8 mouse cellular contexts compared by ENCODE assay signal in the genomic region with DNA sequence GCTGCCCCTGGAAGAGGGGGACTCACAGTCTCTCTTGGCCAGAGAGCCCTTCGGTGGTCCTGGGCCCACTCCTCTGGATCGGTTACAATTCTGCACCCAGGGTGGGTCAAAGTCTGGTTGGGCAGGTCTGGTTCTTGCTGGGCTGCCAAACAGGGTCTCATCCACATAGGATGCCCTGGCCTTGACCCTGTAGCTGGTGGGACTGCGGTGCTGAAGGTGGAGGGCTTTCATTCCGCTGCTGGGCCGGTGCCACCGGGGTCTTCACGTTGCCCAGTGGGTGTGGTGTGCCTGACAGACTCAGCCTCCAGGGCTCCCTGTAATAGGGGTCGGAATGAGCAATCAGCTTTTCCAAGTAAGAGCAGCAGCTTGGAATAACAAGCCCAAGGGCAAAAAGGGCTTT. TPM values are rescaled to one million over a fixed set of nuclear protein-coding genes. Genes with fewer than 3 reads are reported as not detected.
DNase-seq lines count a peak whose midpoint lies in the region; ATAC-seq and TF ChIP-seq lines count a peak whose summit lies in the region.

No protein-coding gene starts in this region.

- H3K36me3 ChIP-seq in forebrain, embryonic 12.5 days (replicated peaks): peaks cover 19% of the 10 kb centered on the region
- H3K36me3 ChIP-seq in liver, embryonic 13.5 days: peaks cover 23% of the 10 kb centered on the region

- peak overlapping the region; percentile 53 for H3K9ac ChIP-seq in forebrain, embryonic 12.5 days
- peak overlapping the region; percentile 75 for H3K9ac ChIP-seq in liver, embryonic 13.5 days

- 67% methylated on average over 8 of the region's 8 CpGs for WGBS in forebrain, embryonic 12.5 days
- 64% methylated on average over 8 of the region's 8 CpGs for WGBS in liver, embryonic 13.5 days (ENCODE audit: insufficient replicate concordance)

- H3K4me1 ChIP-seq in forebrain, embryonic 12.5 days: peaks cover 24% of the 10 kb centered on the region
- peaks cover 33% of the 10 kb centered on the region for H3K4me1 ChIP-seq in liver, embryonic 13.5 days (replicated peaks)

- DNase-seq in gastrocnemius, adult 2 months: no peak
- DNase-seq in gastrocnemius, postnatal 10 days: no peak
- DNase-seq in 3T3-L1 (ENCODE audit: low read depth, low spot score): peak; percentile 37
- no peak for DNase-seq in liver, embryonic 13.5 days
- no peak for DNase-seq in spleen, postnatal 36 days (ENCODE audit: low spot score in 2 of 2)
- no peak for DNase-seq in thymus, adult 18-20 months
- no peak for DNase-seq in right cerebral cortex, postnatal 14 days

- no peaks in the 10 kb centered on the region for H3K27me3 ChIP-seq in forebrain, embryonic 12.5 days
- H3K27me3 ChIP-seq in liver, embryonic 13.5 days: no peaks in the 10 kb centered on the region

- intact Hi-C loops in gastrocnemius, adult 2 months (cut with DNase I): no loop called here

- peaks cover 6% of the 10 kb centered on the region for H3K9me3 ChIP-seq in forebrain, embryonic 12.5 days
- H3K9me3 ChIP-seq in liver, embryonic 13.5 days (replicated peaks): peaks cover 6% of the 10 kb centered on the region

- H3K4me3 ChIP-seq in gastrocnemius, adult 2 months: peak overlapping the region; percentile 78
- H3K4me3 ChIP-seq in forebrain, embryonic 12.5 days (replicated peaks): peak overlapping the region; percentile 74
- H3K4me3 ChIP-seq in liver, embryonic 13.5 days (replicated peaks): peak overlapping the region; percentile 75

- peak overlapping the region; percentile 90 for H3K4me2 ChIP-seq in forebrain, embryonic 12.5 days
- H3K4me2 ChIP-seq in liver, embryonic 13.5 days: peak overlapping the region; percentile 83

- no peak for ATAC-seq in forebrain, embryonic 12.5 days (ENCODE audit: low FRiP score)
- no peak for ATAC-seq in liver, embryonic 13.5 days (ENCODE audit: low read depth)

- TF ChIP-seq CTCF in gastrocnemius, adult 2 months (IDR thresholded peaks at IDR 0.05): no peak

- H3K27ac ChIP-seq in gastrocnemius, adult 2 months: peak overlapping the region; percentile 98
- H3K27ac ChIP-seq in forebrain, embryonic 12.5 days: no peak overlapping the region; the same call in 1 of the 2 replicates
- H3K27ac ChIP-seq in liver, embryonic 13.5 days: peak overlapping the region; percentile 76

RNA-seq across cellular contexts. Expression of a gene that starts 1.0 kb away (rescaled TPM):
- total RNA-seq in gastrocnemius, adult 2 months (2021): 1 to 10 TPM; 4.9 to 6.6 TPM
- total RNA-seq in gastrocnemius, postnatal 10 days (2021): 1 to 10 TPM; 4.7 to 6.2 TPM
- polyA plus RNA-seq in forebrain, embryonic 12.5 days (2016; fragmentation: Nextera tagmentation; extraction: Ambion mirVana): 13.6 and 16.6 TPM in 2 replicates
- 5.7 and 6.5 TPM in 2 replicates for polyA plus RNA-seq in liver, embryonic 13.5 days (2015; fragmentation: Nextera tagmentation; extraction: Ambion mirVana)

RNA-seq across cellular contexts. Expression of a gene that starts 1.1 kb away (rescaled TPM):
- 10 to 100 TPM; 16.9 to 17.7 TPM for total RNA-seq in gastrocnemius, adult 2 months (2021)
- 10 to 100 TPM; 22.4 to 23.9 TPM for total RNA-seq in gastrocnemius, postnatal 10 days (2021)
- polyA plus RNA-seq in forebrain, embryonic 12.5 days (2016; fragmentation: Nextera tagmentation; extraction: Ambion mirVana): 50.7 and 52.6 TPM in 2 replicates
- polyA plus RNA-seq in liver, embryonic 13.5 days (2015; fragmentation: Nextera tagmentation; extraction: Ambion mirVana): 22.9 and 26.0 TPM in 2 replicates

RNA-seq across cellular contexts. Expression of a gene that starts 22.6 kb away (rescaled TPM):
- total RNA-seq in gastrocnemius, adult 2 months (2021): not detected
- total RNA-seq in gastrocnemius, postnatal 10 days (2021): under 1 TPM; 0.40 to 0.50 TPM
- polyA plus RNA-seq in forebrain, embryonic 12.5 days (2016; fragmentation: Nextera tagmentation; extraction: Ambion mirVana): 1.3 and 1.4 TPM in 2 replicates
- polyA plus RNA-seq in liver, embryonic 13.5 days (2015; fragmentation: Nextera tagmentation; extraction: Ambion mirVana): 1.8 and 1.9 TPM in 2 replicates

RNA-seq across cellular contexts. Expression of a gene that starts 22.6 kb away (rescaled TPM):
- total RNA-seq in gastrocnemius, adult 2 months (2021): not detected
- not detected for total RNA-seq in gastrocnemius, postnatal 10 days (2021)
- 0.28 TPM in 1 of 2 replicates, not detected in the other for polyA plus RNA-seq in forebrain, embryonic 12.5 days (2016; fragmentation: Nextera tagmentation; extraction: Ambion mirVana)
- not detected in 2 replicates for polyA plus RNA-seq in liver, embryonic 13.5 days (2015; fragmentation: Nextera tagmentation; extraction: Ambion mirVana)

RNA-seq across cellular contexts. Expression of a gene that starts 22.9 kb away (rescaled TPM):
- total RNA-seq in gastrocnemius, adult 2 months (2021): 10 to 100 TPM; 42.7 to 44.8 TPM
- 10 to 100 TPM; 67.1 to 71.2 TPM for total RNA-seq in gastrocnemius, postnatal 10 days (2021)
- 11.8 and 15.1 TPM in 2 replicates for polyA plus RNA-seq in forebrain, embryonic 12.5 days (2016; fragmentation: Nextera tagmentation; extraction: Ambion mirVana)
- polyA plus RNA-seq in liver, embryonic 13.5 days (2015; fragmentation: Nextera tagmentation; extraction: Ambion mirVana): 21.4 and 22.7 TPM in 2 replicates
